Mouse (Mus musculus): ENCODE data around the gene Proca1.

Gene Proca1

GRCm38 (mm10) chr11:78215709-78216317, 22.6 kb downstream of the Proca1 start:
- no peak for DNase-seq (ENCODE audit: extremely low read depth, low read depth)

GRCm38 (mm10) chr11:78223586-78223985, 30.4 kb downstream of the Proca1 start:
- no peak for DNase-seq (ENCODE audit: extremely low read depth, low read depth)

GRCm38 (mm10) chr11:78231518-78231917, 38.3 kb downstream of the Proca1 start:
- DNase-seq (ENCODE audit: extremely low read depth, low read depth): no peak

DNA sequence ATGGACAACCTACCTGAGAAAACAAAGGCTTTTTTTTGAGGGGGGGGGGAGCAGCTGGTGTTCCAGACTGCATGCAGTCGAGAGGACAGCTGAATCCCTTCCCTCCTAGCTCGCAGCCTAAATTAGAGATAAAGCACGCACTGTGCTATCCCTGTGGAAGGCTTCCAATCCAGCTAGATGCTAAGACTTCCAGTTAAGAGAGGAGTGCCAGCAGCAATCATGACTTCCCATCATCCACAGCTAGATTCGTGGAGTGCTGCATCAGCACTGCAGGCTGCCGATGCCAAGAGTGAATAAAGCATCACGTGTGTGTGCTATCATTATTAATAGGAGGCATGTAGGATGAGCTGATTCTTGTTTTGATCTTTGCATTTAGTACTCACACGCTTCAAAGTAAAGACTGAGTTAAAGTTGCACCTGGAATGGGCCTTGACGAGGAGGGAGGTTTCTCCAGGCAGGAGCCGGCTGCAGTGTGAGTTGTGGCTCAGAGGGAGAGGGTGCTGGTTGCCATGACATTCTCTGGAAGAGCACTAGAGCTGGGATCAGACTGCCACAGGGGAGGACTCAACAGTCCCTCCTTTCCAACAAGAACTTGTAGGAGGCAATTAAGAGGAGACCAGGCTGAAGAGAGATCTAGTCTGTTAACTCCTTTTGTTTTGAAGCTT, 47.1 kb downstream of the Proca1 start:
- no peak for DNase-seq (ENCODE audit: extremely low read depth, low read depth)

- no peak for DNase-seq (ENCODE audit: extremely low read depth, low read depth)
These were observed 52.1 kb downstream of the Proca1 start for GRCm38 (mm10) chr11:78245261-78245626.

DNA sequence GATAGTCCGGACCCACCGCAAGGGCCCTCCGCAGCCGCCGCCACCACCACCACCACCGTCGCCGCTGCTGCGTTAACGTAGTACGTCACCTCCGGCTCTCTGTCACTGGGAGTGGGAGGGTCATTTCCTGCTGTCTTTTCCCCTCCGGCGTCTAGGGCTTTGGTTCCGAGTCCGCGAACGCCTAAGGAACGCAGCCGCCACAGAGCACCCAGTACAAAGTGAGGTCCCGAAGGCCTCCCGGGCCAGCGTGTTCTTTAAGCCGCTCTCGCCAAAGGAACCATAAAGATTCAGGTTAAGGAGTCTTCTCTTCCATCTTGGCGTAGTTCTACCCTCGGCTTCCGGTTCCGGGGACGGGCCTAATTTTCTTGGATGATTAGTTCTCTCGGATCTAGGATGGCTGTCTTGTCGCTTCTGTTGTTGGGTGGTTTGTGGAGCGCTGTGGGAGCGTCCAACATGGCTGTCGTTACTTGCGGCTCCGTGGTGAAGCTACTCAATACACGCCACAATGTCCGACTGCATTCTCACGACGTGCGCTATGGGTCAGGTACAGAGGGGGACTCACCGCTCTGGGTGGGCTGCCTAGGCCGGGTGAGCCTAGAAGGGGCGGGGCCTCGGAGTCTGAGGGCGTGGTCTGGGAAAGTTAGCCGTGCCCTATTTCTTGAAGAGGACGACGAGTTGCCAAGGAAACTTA, 52.6 kb downstream of the Proca1 start, which contains the start of the genes Sdf2 and Supt6:
Sdf2 (plus strand) TSS at position 120 of the 691 bp plus-strand sequence.
Supt6 (minus strand) TSS at position 361 of the 691 bp plus-strand sequence.
- DNase-seq (ENCODE audit: extremely low read depth, low read depth): peak; percentile 86

- DNase-seq (ENCODE audit: extremely low read depth, low read depth): no peak
These were observed 53.3 kb downstream of the Proca1 start for GRCm38 (mm10) chr11:78246318-78247011.

DNA sequence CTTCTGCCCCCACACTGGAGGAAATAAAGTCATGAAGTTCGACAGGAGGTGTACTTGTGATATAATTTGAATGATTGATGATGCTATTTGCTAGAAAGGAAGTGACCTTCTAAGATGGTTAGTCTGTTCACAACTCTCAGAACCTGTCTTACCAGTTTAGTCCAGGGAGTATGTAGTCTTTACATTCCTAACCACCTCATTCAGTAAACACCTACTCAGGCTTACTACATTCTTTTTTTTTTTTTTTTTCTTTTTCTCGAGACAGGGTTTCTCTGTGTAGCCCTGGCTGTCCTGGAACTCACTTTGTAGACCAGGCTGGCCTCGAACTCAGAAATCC, 53.8 kb downstream of the Proca1 start:
- DNase-seq (ENCODE audit: extremely low read depth, low read depth): no peak

GRCm38 (mm10) chr11:78247727-78248140, 54.5 kb downstream of the Proca1 start:
- DNase-seq (ENCODE audit: extremely low read depth, low read depth): peak; percentile 91

Measured in MEL-GATA-1-ER (cell line).